Mouse (Mus musculus): ENCODE data around the gene Ank2. TPM values are rescaled to one million over a fixed set of nuclear protein-coding genes. Genes with fewer than 3 reads are reported as not detected.

The Ank2 gene
- polyA plus RNA-seq, 1 experiment from 2014 or later: 5.1 TPM

DNA sequence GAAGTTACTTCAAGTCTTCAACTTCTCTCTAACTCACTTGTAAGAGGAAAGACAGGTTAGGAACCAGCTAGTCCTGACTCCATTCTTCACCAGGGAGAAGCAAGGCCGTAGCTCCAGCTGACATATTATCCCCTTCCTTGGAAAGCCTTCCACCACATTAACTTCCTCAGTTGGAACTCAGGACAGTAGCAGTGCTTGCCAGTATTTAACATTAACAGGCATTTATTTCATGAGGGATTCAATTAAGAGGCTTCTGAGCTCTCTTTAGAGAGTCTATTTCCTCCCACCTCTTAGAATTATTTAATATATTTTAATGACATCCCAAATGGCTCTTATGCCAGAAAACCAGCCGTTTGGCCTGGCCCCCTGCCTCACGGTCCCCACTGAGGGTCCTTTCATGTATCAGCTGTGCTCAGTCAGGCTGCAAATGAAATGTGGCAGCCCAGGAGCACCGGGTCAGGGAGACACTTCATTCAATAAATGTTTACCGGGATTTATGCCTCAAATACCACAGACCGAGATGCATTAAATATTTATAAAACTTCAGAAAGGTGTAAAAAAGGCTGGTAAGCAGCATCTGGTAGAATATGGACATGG lies 195.1 kb downstream of the Ank2 start:
- DNase-seq (no peak), ATAC-seq (no peak)
- no peak overlapping the region for H3K4me3 ChIP-seq (ENCODE audit: low read depth, low read length)
- no peaks in the 10 kb centered on the region for H3K4me1 ChIP-seq (ENCODE audit: insufficient read depth)
- no peaks in the 10 kb centered on the region for H3K36me3 ChIP-seq (replicated peaks; ENCODE audit: insufficient read depth, low read length)
- no peak for TF ChIP-seq CTCF (IDR thresholded peaks at IDR 0.05; ENCODE audit: low read depth)
- no peak for TF ChIP-seq EP300 (IDR thresholded peaks at IDR 0.05; ENCODE audit: low read depth)
- WGBS (ENCODE audit: insufficient replicate concordance): 70% methylated on average over 6 of the region's 6 CpGs
- no peaks in the 10 kb centered on the region for H3K9me3 ChIP-seq (ENCODE audit: low read length)
- no peak overlapping the region for H3K9ac ChIP-seq (replicated peaks)
- H3K27me3 ChIP-seq (ENCODE audit: insufficient read depth, low read length): no peaks in the 10 kb centered on the region
- H3K27ac ChIP-seq (ENCODE audit: low read depth): no peak overlapping the region
- no peak overlapping the region for H3K4me2 ChIP-seq (ENCODE audit: low read depth, low read length)

DNA sequence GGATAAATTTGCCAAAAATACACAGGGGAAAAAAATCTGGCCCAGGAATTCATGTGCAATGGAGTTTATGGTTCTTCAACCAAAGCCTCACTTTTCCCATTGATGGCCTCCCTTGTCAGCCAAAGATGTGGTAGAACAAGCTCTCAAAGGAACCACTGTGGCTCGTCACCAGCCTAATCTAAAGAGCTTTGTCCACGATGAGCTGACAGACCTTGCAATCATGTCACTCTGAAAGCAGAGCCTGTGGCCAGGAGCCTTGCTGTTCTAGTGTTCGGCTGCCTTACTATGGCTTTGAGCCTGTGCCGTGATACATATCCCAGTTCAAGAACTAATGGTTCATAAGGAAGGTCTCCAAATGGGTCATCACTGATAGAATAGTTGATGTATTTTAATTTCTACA lies 196.1 kb downstream of the Ank2 start:
- no peak overlapping the region for H3K9ac ChIP-seq (replicated peaks)
- no peak for DNase-seq
- H3K4me3 ChIP-seq (ENCODE audit: low read depth, low read length): no peak overlapping the region
- no peaks in the 10 kb centered on the region for H3K36me3 ChIP-seq (replicated peaks; ENCODE audit: insufficient read depth, low read length)
- no peak overlapping the region for H3K4me2 ChIP-seq (ENCODE audit: low read depth, low read length)
- H3K9me3 ChIP-seq (ENCODE audit: low read length): no peaks in the 10 kb centered on the region
- H3K27me3 ChIP-seq (ENCODE audit: insufficient read depth, low read length): no peaks in the 10 kb centered on the region
- no peak for ATAC-seq
- no peak overlapping the region for H3K27ac ChIP-seq (ENCODE audit: low read depth)
- TF ChIP-seq CTCF (IDR thresholded peaks at IDR 0.05; ENCODE audit: low read depth) (no peak), EP300 (IDR thresholded peaks at IDR 0.05; ENCODE audit: low read depth) (no peak)
- no peaks in the 10 kb centered on the region for H3K4me1 ChIP-seq (ENCODE audit: insufficient read depth)
- 76% methylated on average over 4 of the region's 4 CpGs for WGBS (ENCODE audit: insufficient replicate concordance)

DNA sequence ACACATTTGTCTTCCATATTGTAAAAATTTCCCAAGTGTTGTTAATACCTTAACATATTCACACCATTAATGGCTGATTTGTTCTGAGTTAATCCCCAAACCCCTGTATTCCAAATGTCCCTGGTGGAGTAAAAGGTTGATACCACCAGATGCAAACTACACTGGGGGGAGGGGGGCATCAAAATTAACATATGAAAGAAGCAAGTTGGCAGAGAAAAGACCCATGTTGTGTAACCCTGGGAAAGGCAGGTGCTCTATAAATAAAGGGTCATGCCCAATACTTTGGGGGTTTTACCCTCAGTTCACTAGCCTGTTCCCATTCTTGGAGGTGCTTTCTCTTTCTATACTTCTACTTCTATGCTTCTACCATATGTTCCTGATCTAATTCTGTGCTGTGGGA lies 198.4 kb downstream of the Ank2 start:
- H3K9me3 ChIP-seq (ENCODE audit: low read length): no peaks in the 10 kb centered on the region
- no peak overlapping the region for H3K9ac ChIP-seq (replicated peaks)
- no peaks in the 10 kb centered on the region for H3K4me1 ChIP-seq (ENCODE audit: insufficient read depth)
- no peak overlapping the region for H3K27ac ChIP-seq (ENCODE audit: low read depth)
- H3K4me2 ChIP-seq (ENCODE audit: low read depth, low read length): no peak overlapping the region
- no peak for DNase-seq
- no peak for TF ChIP-seq EP300 (IDR thresholded peaks at IDR 0.05; ENCODE audit: low read depth)
- TF ChIP-seq CTCF (IDR thresholded peaks at IDR 0.05; ENCODE audit: low read depth): no peak
- H3K4me3 ChIP-seq (ENCODE audit: low read depth, low read length): no peak overlapping the region
- no peaks in the 10 kb centered on the region for H3K36me3 ChIP-seq (replicated peaks; ENCODE audit: insufficient read depth, low read length)
- H3K27me3 ChIP-seq (ENCODE audit: insufficient read depth, low read length): no peaks in the 10 kb centered on the region
- ATAC-seq: no peak

- 65% methylated on average over 6 of the region's 6 CpGs for WGBS (ENCODE audit: insufficient replicate concordance)
- no peak for ATAC-seq
These were observed 203.2 kb downstream of the Ank2 start for GRCm38 (mm10) chr3:127295921-127296320.

DNA sequence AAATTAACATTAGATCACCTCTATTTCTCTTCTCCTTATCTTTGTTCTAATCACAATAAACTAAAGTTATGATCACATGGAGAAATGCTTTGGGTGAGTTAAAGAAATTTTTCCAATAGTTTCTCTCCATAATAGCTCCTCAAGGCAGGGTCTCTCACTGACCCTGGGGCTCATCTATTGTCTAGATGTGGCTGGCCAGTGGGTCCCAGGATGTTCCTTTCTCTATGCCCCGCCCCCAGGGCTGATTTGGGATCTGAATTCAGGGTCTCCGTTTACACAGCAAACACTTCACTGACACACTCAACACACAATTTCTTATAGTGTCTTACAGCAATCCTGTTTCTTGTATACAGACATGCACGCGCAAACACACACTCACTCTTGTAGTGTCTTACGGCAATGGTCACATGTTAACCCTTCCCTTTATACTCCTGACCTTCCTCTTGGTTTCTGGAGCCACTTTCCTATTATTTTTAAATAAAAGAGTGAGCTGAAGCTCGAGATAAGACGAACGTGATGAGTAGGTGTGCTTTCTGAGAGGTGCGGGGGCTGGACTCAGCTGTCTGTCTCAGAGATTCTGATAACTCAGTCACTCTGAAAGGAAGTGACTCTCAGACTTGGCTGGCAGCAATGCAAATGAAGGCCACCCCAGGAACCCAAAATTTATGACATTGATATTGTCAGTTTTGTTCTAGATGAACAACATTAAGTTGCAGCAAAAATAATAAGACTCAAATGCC lies 204.4 kb downstream of the Ank2 start:
- 66% methylated on average over 9 of the region's 9 CpGs for WGBS (ENCODE audit: insufficient replicate concordance)
- ATAC-seq: no peak
- H3K4me1 ChIP-seq (ENCODE audit: insufficient read depth): no peaks in the 10 kb centered on the region

More at GRCm38 (mm10) chr3:127295921-127296320, 203.2 kb downstream of the Ank2 start:
- Histone ChIP-seq H3K9ac (replicated peaks) (no peak overlapping the region), H3K27me3 (ENCODE audit: insufficient read depth, low read length) (no peaks in the 10 kb centered on the region), H3K4me2 (ENCODE audit: low read depth, low read length) (no peak overlapping the region), H3K9me3 (ENCODE audit: low read length) (no peaks in the 10 kb centered on the region), H3K4me1 (ENCODE audit: insufficient read depth) (no peaks in the 10 kb centered on the region), H3K27ac (ENCODE audit: low read depth) (no peak overlapping the region), H3K36me3 (replicated peaks; ENCODE audit: insufficient read depth, low read length) (no peaks in the 10 kb centered on the region), H3K4me3 (ENCODE audit: low read depth, low read length) (no peak overlapping the region)
- DNase-seq: no peak
- no peak for TF ChIP-seq CTCF (IDR thresholded peaks at IDR 0.05; ENCODE audit: low read depth)
- no peak for TF ChIP-seq EP300 (IDR thresholded peaks at IDR 0.05; ENCODE audit: low read depth)

GRCm38 (mm10) chr3:127294079-127294478 lies 205.1 kb downstream of the Ank2 start:
- no peak for TF ChIP-seq EP300 (IDR thresholded peaks at IDR 0.05; ENCODE audit: low read depth)
- TF ChIP-seq CTCF (IDR thresholded peaks at IDR 0.05; ENCODE audit: low read depth): no peak
- Histone ChIP-seq H3K9ac (replicated peaks) (no peak overlapping the region), H3K4me2 (ENCODE audit: low read depth, low read length) (no peak overlapping the region), H3K27ac (ENCODE audit: low read depth) (no peak overlapping the region), H3K9me3 (ENCODE audit: low read length) (no peaks in the 10 kb centered on the region), H3K36me3 (replicated peaks; ENCODE audit: insufficient read depth, low read length) (no peaks in the 10 kb centered on the region), H3K4me1 (ENCODE audit: insufficient read depth) (no peaks in the 10 kb centered on the region), H3K27me3 (ENCODE audit: insufficient read depth, low read length) (no peaks in the 10 kb centered on the region), H3K4me3 (ENCODE audit: low read depth, low read length) (no peak overlapping the region)
- DNase-seq: no peak
- 89% methylated on average over 14 of the region's 14 CpGs for WGBS (ENCODE audit: insufficient replicate concordance)
- ATAC-seq: no peak

More for the DNA sequence above, 204.4 kb downstream of the Ank2 start:
- no peaks in the 10 kb centered on the region for H3K27me3 ChIP-seq (ENCODE audit: insufficient read depth, low read length)
- no peak for TF ChIP-seq EP300 (IDR thresholded peaks at IDR 0.05; ENCODE audit: low read depth)
- TF ChIP-seq CTCF (IDR thresholded peaks at IDR 0.05; ENCODE audit: low read depth): no peak
- H3K4me2 ChIP-seq (ENCODE audit: low read depth, low read length): no peak overlapping the region
- H3K9me3 ChIP-seq (ENCODE audit: low read length): no peaks in the 10 kb centered on the region
- DNase-seq: no peak
- no peak overlapping the region for H3K27ac ChIP-seq (ENCODE audit: low read depth)
- H3K9ac ChIP-seq (replicated peaks): no peak overlapping the region
- no peak overlapping the region for H3K4me3 ChIP-seq (ENCODE audit: low read depth, low read length)
- no peaks in the 10 kb centered on the region for H3K36me3 ChIP-seq (replicated peaks; ENCODE audit: insufficient read depth, low read length)

Measured in liver, postnatal 0 days (tissue).